Mouse (Mus musculus) frontal cortex, adult 2 months (tissue): ENCODE data around the gene Il21r. TPM values are rescaled to one million over a fixed set of nuclear protein-coding genes. Genes with fewer than 3 reads are reported as not detected.
A peak's percentile ranks its signal among the peaks of the same experiment; 100 is the strongest.

ENCODE experiments used
- DNase-seq, 2 experiments: peaks; one replicate each; pipeline ENCODE4 v3.0.0; 2022; ENCODE audit warnings: low spot score in 1 of 2; ENCODE audit errors: extremely low spot score in 1 of 2
- polyA plus RNA-seq: library from polyadenylated mRNA; depleted of rRNA; stranded (reverse); fragments of >200 nt; gene quantifications from 2 replicates; pipeline ENCODE4 v1.2.3, GENCODE M21; 2012; rRNA removed

Il21r gene
- 1.2 and 1.5 TPM in 2 replicates for polyA plus RNA-seq

DNA sequence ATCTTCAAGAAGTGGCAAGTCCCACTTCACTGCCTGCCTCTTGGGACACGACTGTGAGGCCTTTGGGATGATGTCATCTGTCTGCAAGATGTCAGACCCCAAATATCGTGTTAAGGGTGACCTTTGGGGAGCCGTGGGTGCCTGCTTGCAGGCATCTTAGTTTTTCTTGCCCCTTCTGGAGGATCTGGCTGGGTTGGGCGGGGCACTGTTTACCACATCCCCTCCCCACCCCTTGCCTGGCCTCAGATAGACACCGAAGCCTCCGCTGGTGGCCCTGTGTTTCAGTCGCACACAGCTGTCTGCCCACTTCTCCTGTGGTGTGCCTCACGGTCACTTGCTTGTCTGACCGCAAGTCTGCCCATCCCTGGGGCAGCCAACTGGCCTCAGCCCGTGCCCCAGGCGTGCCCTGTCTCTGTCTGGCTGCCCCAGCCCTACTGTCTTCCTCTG is at the start of gene Il21r:
Gene Il21r (plus strand): TSS at position 245 of the 447 bp plus-strand sequence.
- DNase-seq, result peak in 1 of 2 experiments; percentile 8

DNA sequence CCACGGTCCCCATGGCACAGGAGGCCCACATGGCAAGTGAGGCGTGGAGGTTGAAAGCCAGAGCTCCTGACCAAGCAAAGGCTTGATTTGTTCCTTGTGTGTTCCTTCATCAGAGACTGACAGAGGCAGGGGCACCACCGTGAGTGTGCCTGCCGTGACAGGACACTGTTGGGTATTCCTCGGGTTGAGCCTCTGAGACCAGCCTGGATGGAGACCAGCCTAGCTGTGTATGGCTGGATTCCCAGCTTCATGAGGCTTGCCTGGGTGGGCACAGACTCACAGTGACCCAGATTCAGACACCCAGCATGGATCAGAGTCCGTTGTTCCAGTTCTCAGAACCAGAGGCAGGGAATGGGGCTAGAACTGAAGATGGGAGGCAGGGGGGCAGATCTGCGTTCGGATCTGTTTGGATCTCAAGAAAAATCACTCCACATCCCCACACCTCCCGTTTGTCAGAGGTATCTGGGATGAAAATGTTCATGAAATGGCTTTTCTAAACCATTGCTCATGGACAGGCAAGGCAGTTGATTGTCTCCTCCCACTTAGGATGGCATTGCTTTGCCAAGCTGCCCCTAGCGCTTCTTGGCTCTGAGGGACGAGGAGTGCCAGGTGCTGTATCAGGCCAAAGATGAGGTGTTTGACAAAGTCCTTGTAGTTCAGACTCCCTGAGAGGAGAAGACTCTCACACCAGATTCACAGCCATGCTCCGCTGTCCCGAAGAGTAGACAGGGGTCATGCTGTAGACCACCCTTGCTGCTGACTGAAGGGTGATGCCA is 49.4 kb upstream of the Il21r start:
- no peak for DNase-seq

- DNase-seq, result no peak
Measured at GRCm38 (mm10) chr7:125554456-125555114, 48.6 kb upstream of the Il21r start.

DNA sequence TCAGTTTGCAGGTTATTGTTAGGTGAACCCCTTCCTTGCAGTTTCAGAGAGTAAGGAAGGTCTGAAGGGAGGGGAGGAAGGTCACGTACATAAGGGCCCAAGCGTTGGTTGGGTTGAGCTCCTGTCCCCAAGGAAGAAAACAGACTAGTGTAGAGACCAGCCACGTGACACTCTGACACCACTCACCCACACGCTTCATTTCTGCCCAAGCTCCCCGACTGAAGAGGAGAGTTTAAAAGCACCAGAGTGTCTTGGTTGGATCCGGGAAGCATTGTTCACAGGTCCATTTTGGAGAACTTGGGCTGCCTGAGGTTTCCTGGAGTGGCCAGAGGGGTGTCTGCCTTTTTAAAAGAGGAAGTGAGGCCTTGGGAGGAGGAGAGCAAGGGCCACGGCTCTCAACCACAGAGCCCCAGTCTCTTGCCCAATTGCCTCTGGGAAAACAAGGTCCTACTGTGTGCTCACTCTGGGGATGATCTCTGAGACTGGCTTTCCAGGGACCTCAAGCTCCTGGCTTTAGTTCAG is 47.8 kb upstream of the Il21r start:
- DNase-seq, result no peak

GRCm38 (mm10) chr7:125556096-125556495 is 47.1 kb upstream of the Il21r start:
- no peak for DNase-seq

DNA sequence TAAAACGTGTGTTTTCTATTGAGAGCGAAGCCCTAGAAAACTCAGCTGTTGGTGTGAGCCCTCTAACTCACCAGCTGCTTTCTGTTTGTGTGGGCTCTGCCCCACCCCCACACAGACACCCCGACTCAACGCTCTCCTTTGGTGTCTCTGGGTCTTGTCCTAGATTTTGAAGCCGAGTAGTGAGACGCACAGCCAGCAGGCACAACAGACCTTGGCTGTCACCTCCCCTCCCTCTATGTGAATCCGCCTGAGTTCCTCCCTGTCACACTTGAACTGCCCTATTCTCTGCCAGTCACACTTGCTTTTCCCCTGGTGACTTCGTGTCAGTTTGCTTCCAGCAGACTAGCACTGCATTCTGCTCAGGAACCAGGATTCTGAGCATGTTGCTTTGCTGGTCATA is 46.4 kb upstream of the Il21r start:
- DNase-seq, result no peak

- no peak for DNase-seq
Measured at GRCm38 (mm10) chr7:125558401-125558945, 44.8 kb upstream of the Il21r start.

- DNase-seq, result no peak
Measured at GRCm38 (mm10) chr7:125558997-125559396, 44.2 kb upstream of the Il21r start.

GRCm38 (mm10) chr7:125559537-125559936 is 43.7 kb upstream of the Il21r start:
- DNase-seq, result no peak

GRCm38 (mm10) chr7:125560146-125560785 is 43.0 kb upstream of the Il21r start:
- DNase-seq, result no peak

GRCm38 (mm10) chr7:125561085-125561690 is 42.0 kb upstream of the Il21r start:
- no peak for DNase-seq

- DNase-seq, result no peak
Measured at GRCm38 (mm10) chr7:125562413-125562812, 40.8 kb upstream of the Il21r start.

DNA sequence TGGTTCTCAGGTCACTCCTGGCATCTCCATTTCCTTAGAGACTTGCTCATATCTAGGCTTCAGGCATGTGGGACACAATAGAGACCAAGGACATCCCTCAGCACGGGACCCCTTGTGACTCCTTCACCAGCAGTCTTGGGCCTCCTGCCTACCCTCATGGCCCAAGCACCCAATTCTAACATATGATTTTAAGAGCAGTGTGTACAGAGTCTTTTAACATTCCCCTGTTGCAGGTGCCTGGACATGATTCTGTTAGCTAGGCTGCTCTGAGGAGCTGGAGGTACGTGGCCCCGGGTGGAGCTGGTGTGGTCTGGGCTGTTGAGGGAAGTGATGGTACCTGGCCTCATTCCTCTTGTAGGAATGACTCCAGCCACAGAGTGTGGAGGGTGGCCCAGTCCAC is 40.1 kb upstream of the Il21r start:
- no peak for DNase-seq

DNA sequence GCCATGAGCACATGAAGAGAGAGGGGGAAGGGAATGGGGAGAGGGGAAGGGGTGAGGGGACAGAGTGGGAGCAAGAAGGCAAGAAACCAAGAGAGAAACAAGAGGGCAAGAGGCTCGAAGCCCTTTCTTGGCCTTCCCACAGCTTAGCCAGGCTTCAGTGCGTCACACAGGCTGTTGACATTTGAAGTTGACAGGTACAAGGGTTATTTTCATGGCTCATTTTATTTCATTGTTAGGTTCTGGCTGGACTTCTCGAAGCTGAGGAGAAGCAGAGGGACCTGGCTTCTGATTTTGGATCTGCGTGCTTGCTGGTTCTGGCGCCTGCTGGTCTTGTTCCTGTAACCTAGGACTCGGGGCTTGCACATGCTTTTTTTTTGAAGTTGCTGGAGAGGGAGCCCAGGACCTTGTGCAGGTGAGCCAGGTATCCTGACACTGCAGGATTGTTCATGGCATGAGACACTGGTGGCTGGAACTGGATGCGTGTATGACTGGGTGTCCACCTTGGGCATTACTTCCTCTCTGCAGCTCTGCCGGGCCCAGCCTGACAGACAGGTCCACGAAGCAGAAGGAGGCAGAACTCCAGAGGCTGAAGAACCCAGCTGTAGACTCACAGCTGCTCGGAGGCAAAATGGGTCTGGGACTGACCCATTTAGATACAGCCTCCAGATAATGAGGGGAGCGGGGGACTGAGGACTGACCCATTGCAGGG is 38.8 kb upstream of the Il21r start:
- DNase-seq, result no peak

- no peak for DNase-seq
Measured at GRCm38 (mm10) chr7:125565516-125566285, 37.5 kb upstream of the Il21r start.

- DNase-seq, result no peak
Measured at GRCm38 (mm10) chr7:125566420-125566819, 36.8 kb upstream of the Il21r start.

- DNase-seq, result no peak
Measured at GRCm38 (mm10) chr7:125568888-125569287, 34.3 kb upstream of the Il21r start.

DNA sequence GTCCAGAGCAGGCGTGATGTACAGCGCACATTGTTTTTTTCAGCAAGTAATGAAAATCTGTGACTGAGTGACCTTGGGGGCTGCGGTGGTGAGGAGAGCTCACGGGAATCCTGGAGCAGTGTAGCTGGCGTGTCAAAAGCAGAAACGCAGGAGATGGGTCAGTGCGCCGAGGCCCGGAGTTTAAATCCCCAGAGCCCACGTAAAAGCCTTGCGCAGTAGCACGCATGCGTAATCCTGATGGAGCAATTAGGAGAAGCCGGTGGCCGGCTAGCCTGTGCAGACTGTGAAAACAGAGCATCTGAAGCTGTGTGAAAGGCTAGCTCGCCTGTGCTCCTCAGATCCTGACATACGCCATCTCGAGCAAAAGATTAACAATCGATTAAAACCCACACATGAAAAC is 31.3 kb upstream of the Il21r start:
- no peak for DNase-seq

- DNase-seq, result no peak
Measured at GRCm38 (mm10) chr7:125572737-125573136, 30.5 kb upstream of the Il21r start.
